Comparison of ENCODE assay signal across 8 mouse cellular contexts in the genomic region with DNA sequence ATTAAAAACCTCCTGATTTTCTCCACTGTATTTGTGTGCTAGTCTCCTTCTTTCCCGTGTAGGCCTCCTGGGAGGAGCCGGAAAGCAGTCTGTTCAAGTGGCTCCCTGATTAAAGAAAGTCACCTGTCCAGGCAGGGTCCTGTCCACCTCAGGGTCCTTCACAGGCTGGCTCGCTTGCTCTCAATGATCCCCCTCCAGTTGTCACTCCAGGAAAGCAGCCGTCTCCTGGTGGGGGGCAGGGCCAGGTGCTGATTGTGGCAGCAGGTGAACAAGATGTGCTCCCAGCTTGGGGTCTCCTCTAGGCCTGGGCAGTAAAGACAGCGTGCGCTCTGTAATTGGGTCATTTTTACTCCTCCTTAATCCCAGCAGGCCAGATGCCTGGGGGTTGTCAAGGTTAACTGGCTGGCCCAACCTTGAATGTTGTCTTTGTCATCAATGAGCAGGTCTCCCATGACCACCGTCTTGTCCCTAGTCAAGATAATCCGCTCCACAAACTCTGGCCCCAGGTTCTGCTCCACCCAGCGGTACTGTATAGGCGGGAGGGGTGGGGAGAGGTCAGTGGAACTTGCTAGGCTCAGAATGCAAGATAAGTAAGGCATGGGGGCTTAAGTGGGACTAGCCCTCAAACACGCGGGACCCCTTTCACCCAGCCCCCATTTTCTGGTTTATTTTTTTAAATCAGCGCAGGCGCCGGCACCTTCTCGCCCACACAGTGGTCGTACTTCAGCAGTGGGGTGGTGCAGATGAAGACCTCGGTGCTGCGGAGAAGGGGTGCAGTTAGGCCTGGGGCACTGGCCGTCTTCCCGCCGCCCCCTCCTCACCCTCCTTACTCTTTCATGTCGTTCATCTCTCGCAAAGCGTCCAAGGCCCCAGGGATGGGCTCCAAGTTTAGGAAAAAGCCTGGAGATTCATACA. TPM values are rescaled to one million over a fixed set of nuclear protein-coding genes. Genes with fewer than 3 reads are reported as not detected.
DNase-seq lines count a peak whose midpoint lies in the region; ATAC-seq and TF ChIP-seq lines count a peak whose summit lies in the region.

No protein-coding gene starts in this region.

- peaks cover 5% of the 10 kb centered on the region; the same call in 1 of the 2 replicates for H3K79me2 ChIP-seq in CH12.LX (replicated peaks; ENCODE audit: control insufficient read depth, extremely low read depth, insufficient read depth, poor library complexity, severe bottlenecking)

- intact Hi-C loops in heart, postnatal 36 days (cut with DNase I) = loop anchor here (1.0 to 5.0 kb wide), 4 partner anchors 20 to 72 kb away; a partner anchor contains a TSS
- intact Hi-C loops in left cerebral cortex, postnatal 10 days (cut with DNase I) = loop anchor here (5.0 kb wide), 1 partner anchor 322 kb away; a partner anchor contains a TSS

- no peak for TF ChIP-seq POLR2A in CH12.LX (IDR thresholded peaks at IDR 0.05; ENCODE audit: low read depth, low read length)
- no peak for TF ChIP-seq POLR2A in embryonic fibroblast, embryonic 13.5 days (IDR thresholded peaks at IDR 0.05; ENCODE audit: low read depth, low read length)

- no peak for TF ChIP-seq RAD21 in CH12.LX (IDR thresholded peaks at IDR 0.05; ENCODE audit: low read depth, low read length)

- TF ChIP-seq EP300 in CH12.LX (IDR thresholded peaks at IDR 0.05; ENCODE audit: low read length) = no peak

- in situ Hi-C loops in CH12.LX (cut with MboI; ENCODE audit: low pct_ligation_motif_present, low pct_unique_long_range_greater_than_20kb, low sequenced_read_pairs) = loop anchor here (5.0 kb wide), 1 partner anchor 322 kb away; a partner anchor contains a TSS

- H3K4me2 ChIP-seq in CH12.LX (ENCODE audit: insufficient read depth, low read depth, poor library complexity, severe bottlenecking) = peak overlapping the region; percentile 84
- H3K4me2 ChIP-seq in limb, embryonic 12.5 days = peak overlapping the region; percentile 76
- H3K4me2 ChIP-seq in stomach, embryonic 16.5 days (ENCODE audit: low read depth, low read length) = peak overlapping the region; percentile 90

- H3K36me3 ChIP-seq in heart, embryonic 10.5 days = peaks cover 24% of the 10 kb centered on the region
- peaks cover 31 to 44% of the 10 kb centered on the region in 2 experiments for H3K36me3 ChIP-seq in CH12.LX (replicated peaks in 1 of 2; ENCODE audit: control insufficient read depth in 1 of 2, insufficient read depth in 1 of 2, low read length in 1 of 2)
- peaks cover 13% of the 10 kb centered on the region; the same call in 1 of the 2 replicates for H3K36me3 ChIP-seq in limb, embryonic 12.5 days
- H3K36me3 ChIP-seq in stomach, embryonic 16.5 days (ENCODE audit: control insufficient read depth, insufficient read depth, low read length) = no peaks in the 10 kb centered on the region

- H3K9me3 ChIP-seq in heart, embryonic 10.5 days = no peaks in the 10 kb centered on the region
- no peaks in the 10 kb centered on the region for H3K9me3 ChIP-seq in CH12.LX (replicated peaks; ENCODE audit: low read length)
- H3K9me3 ChIP-seq in limb, embryonic 12.5 days = no peaks in the 10 kb centered on the region
- H3K9me3 ChIP-seq in stomach, embryonic 16.5 days (replicated peaks; ENCODE audit: control insufficient read depth, low read length) = no peaks in the 10 kb centered on the region

- H3K27ac ChIP-seq in heart, embryonic 10.5 days = peak overlapping the region; percentile 90
- H3K27ac ChIP-seq in CH12.LX (ENCODE audit: insufficient read depth, low read depth) = no peak overlapping the region
- no peak overlapping the region for H3K27ac ChIP-seq in embryonic fibroblast, embryonic 13.5 days (ENCODE audit: insufficient read depth, low read length)
- H3K27ac ChIP-seq in limb, embryonic 12.5 days = peak overlapping the region; percentile 87
- H3K27ac ChIP-seq in stomach, embryonic 16.5 days (ENCODE audit: low read length) = peak overlapping the region; percentile 83

- peak; percentile 46; the same call in 1 of the 2 replicates for ATAC-seq in limb, embryonic 12.5 days (ENCODE audit: insufficient number of reproducible peaks, insufficient read depth, low FRiP score, low TSS enrichment, low read depth)
- ATAC-seq in stomach, embryonic 16.5 days (ENCODE audit: insufficient read depth, low FRiP score) = peak; percentile 38; the same call in 1 of the 2 replicates

- H3K4me1 ChIP-seq in heart, embryonic 10.5 days = peaks cover 35% of the 10 kb centered on the region
- H3K4me1 ChIP-seq in CH12.LX (ENCODE audit: control insufficient read depth in 1 of 2, insufficient read depth in 2 of 2) = peaks cover 4 to 24% of the 10 kb centered on the region in 2 experiments; a peak in 2 of 4 replicates
- no peaks in the 10 kb centered on the region for H3K4me1 ChIP-seq in embryonic fibroblast, embryonic 13.5 days (ENCODE audit: control insufficient read depth, insufficient read depth, low read length)
- peaks cover 9% of the 10 kb centered on the region for H3K4me1 ChIP-seq in limb, embryonic 12.5 days (replicated peaks)
- peaks cover 18% of the 10 kb centered on the region for H3K4me1 ChIP-seq in stomach, embryonic 16.5 days (ENCODE audit: control insufficient read depth, insufficient read depth, low read length)

- no peak for TF ChIP-seq CTCF in CH12.LX (conservative IDR thresholded peaks at IDR 0.05 in 1 of 2, IDR thresholded peaks at IDR 0.05 in 1 of 2; ENCODE audit: low read depth in 2 of 2, low read length in 2 of 2)
- TF ChIP-seq CTCF in embryonic fibroblast, embryonic 13.5 days (IDR thresholded peaks at IDR 0.05; ENCODE audit: borderline replicate concordance, insufficient read depth, low read length) = no peak

- H3K9ac ChIP-seq in CH12.LX (ENCODE audit: insufficient read depth, low read depth) = peak overlapping the region; percentile 59
- peak overlapping the region; percentile 72 for H3K9ac ChIP-seq in limb, embryonic 12.5 days (replicated peaks)
- H3K9ac ChIP-seq in stomach, embryonic 16.5 days (ENCODE audit: low read length) = peak overlapping the region; percentile 83

- no peaks in the 10 kb centered on the region for H3K27me3 ChIP-seq in heart, embryonic 10.5 days (ENCODE audit: insufficient read depth, poor library complexity, severe bottlenecking)
- H3K27me3 ChIP-seq in CH12.LX (replicated peaks) = no peaks in the 10 kb centered on the region
- H3K27me3 ChIP-seq in limb, embryonic 12.5 days = no peaks in the 10 kb centered on the region
- H3K27me3 ChIP-seq in stomach, embryonic 16.5 days (ENCODE audit: control insufficient read depth, insufficient read depth, low read length) = no peaks in the 10 kb centered on the region

- 24% methylated on average over 25 of the region's 25 CpGs for WGBS in heart, embryonic 10.5 days
- WGBS in limb, embryonic 12.5 days = 21% methylated on average over 25 of the region's 25 CpGs
- WGBS in stomach, embryonic 16.5 days = 26% methylated on average over 25 of the region's 25 CpGs

- dilution Hi-C loops in CH12.LX (cut with MboI; ENCODE audit: extremely low pct_ligation_motif_present, extremely low pct_unique_long_range_greater_than_20kb, low sequenced_read_pairs) = no loop called here

- H3K4me3 ChIP-seq in heart, embryonic 10.5 days = peak overlapping the region; percentile 81
- peak overlapping the region; percentile 69 to 89 (median 79) for H3K4me3 ChIP-seq in CH12.LX (replicated peaks in 1 of 3; ENCODE audit: low read depth in 2 of 3, low read length in 2 of 3, poor library complexity in 1 of 3)
- H3K4me3 ChIP-seq in embryonic fibroblast, embryonic 13.5 days (ENCODE audit: insufficient read depth, low read length) = peak overlapping the region; percentile 51
- H3K4me3 ChIP-seq in limb, embryonic 12.5 days (replicated peaks) = peak overlapping the region; percentile 71
- peak overlapping the region; percentile 72 for H3K4me3 ChIP-seq in stomach, embryonic 16.5 days (replicated peaks; ENCODE audit: low read length)

- DNase-seq in heart, embryonic 10.5 days (ENCODE audit: low spot score) = no peak
- DNase-seq in heart, postnatal 36 days = no peak
- DNase-seq in CH12.LX (ENCODE audit: extremely low read depth) = no peak
- DNase-seq in left cerebral cortex, postnatal 10 days (ENCODE audit: extremely low spot score in 1 of 2, low spot score in 2 of 2) = no peak
- no peak for DNase-seq in thymus, postnatal 25 days

RNA-seq across cellular contexts. Expression of a gene that starts 1.0 kb away (rescaled TPM):
- polyA plus RNA-seq in heart, embryonic 10.5 days (2016; fragmentation: Nextera tagmentation; extraction: Ambion mirVana) = 79.3 and 95.0 TPM in 2 replicates
- total RNA-seq in heart, postnatal 36 days (2021) = 10 to 100 TPM; 13.1 to 14.2 TPM
- total RNA-seq in CH12.LX (2012; rRNA removed) = 151 and 154 TPM in 2 replicates
- 59.8 and 65.3 TPM in 2 replicates for total RNA-seq in CH12.LX (2014; rRNA removed)
- polyA plus RNA-seq in CH12.LX (2012; ENCODE audit: insufficient read length, low read depth) = 175 and 190 TPM in 2 replicates
- polyA plus RNA-seq in embryonic fibroblast, embryonic 13.5 days (2011; ENCODE audit: insufficient read length, low read depth, missing spikeins) = 54.2 and 76.2 TPM in 2 replicates
- polyA plus RNA-seq in limb, embryonic 12.5 days (2016; fragmentation: Nextera tagmentation; extraction: Ambion mirVana) = 66.2 and 78.2 TPM in 2 replicates
- 112 and 113 TPM in 2 replicates for polyA plus RNA-seq in stomach, embryonic 16.5 days (2015; fragmentation: Nextera tagmentation; extraction: Ambion mirVana)
- 10 to 100 TPM; 78.6 to 80.8 TPM for total RNA-seq in left cerebral cortex, postnatal 10 days (2021)

RNA-seq across cellular contexts. Expression of a gene that starts 15.2 kb away (rescaled TPM):
- 5.4 and 7.6 TPM in 2 replicates for polyA plus RNA-seq in heart, embryonic 10.5 days (2016; fragmentation: Nextera tagmentation; extraction: Ambion mirVana)
- 1 to 10 TPM; 1.5 to 2.4 TPM for total RNA-seq in heart, postnatal 36 days (2021)
- total RNA-seq in CH12.LX (2012; rRNA removed) (8.7 and 8.9 TPM in 2 replicates), CH12.LX (2014; rRNA removed) (6.0 and 7.5 TPM in 2 replicates)
- polyA plus RNA-seq in CH12.LX (2012; ENCODE audit: insufficient read length, low read depth) = 12.5 TPM in 2 replicates
- 7.1 and 8.2 TPM in 2 replicates for polyA plus RNA-seq in embryonic fibroblast, embryonic 13.5 days (2011; ENCODE audit: insufficient read length, low read depth, missing spikeins)
- polyA plus RNA-seq in limb, embryonic 12.5 days (2016; fragmentation: Nextera tagmentation; extraction: Ambion mirVana) = 7.5 and 9.6 TPM in 2 replicates
- polyA plus RNA-seq in stomach, embryonic 16.5 days (2015; fragmentation: Nextera tagmentation; extraction: Ambion mirVana) = 7.9 and 8.0 TPM in 2 replicates
- total RNA-seq in left cerebral cortex, postnatal 10 days (2021) = 1 to 10 TPM; 9.0 to 9.2 TPM

RNA-seq across cellular contexts. Expression of a gene that starts 23.5 kb away (rescaled TPM):
- polyA plus RNA-seq in heart, embryonic 10.5 days (2016; fragmentation: Nextera tagmentation; extraction: Ambion mirVana) = 451 and 471 TPM in 2 replicates
- total RNA-seq in heart, postnatal 36 days (2021) = 100 to 1,000 TPM; 124 to 143 TPM
- total RNA-seq in CH12.LX (2012; rRNA removed) (294 and 358 TPM in 2 replicates), CH12.LX (2014; rRNA removed) (439 and 448 TPM in 2 replicates)
- 432 and 479 TPM in 2 replicates for polyA plus RNA-seq in CH12.LX (2012; ENCODE audit: insufficient read length, low read depth)
- polyA plus RNA-seq in embryonic fibroblast, embryonic 13.5 days (2011; ENCODE audit: insufficient read length, low read depth, missing spikeins) = 141 and 164 TPM in 2 replicates
- 512 and 557 TPM in 2 replicates for polyA plus RNA-seq in limb, embryonic 12.5 days (2016; fragmentation: Nextera tagmentation; extraction: Ambion mirVana)
- polyA plus RNA-seq in stomach, embryonic 16.5 days (2015; fragmentation: Nextera tagmentation; extraction: Ambion mirVana) = 454 and 457 TPM in 2 replicates
- 100 to 1,000 TPM; 312 to 341 TPM for total RNA-seq in left cerebral cortex, postnatal 10 days (2021)

RNA-seq across cellular contexts. Expression of a gene that starts 28.4 kb away (rescaled TPM):
- 0.33 and 0.36 TPM in 2 replicates for polyA plus RNA-seq in heart, embryonic 10.5 days (2016; fragmentation: Nextera tagmentation; extraction: Ambion mirVana)
- total RNA-seq in heart, postnatal 36 days (2021) = not detected
- 0.46 and 0.51 TPM in 2 replicates for total RNA-seq in CH12.LX (2012; rRNA removed)
- not detected in 2 replicates for total RNA-seq in CH12.LX (2014; rRNA removed)
- 0.68 and 0.71 TPM in 2 replicates for polyA plus RNA-seq in CH12.LX (2012; ENCODE audit: insufficient read length, low read depth)
- not detected in 2 replicates for polyA plus RNA-seq in embryonic fibroblast, embryonic 13.5 days (2011; ENCODE audit: insufficient read length, low read depth, missing spikeins)
- polyA plus RNA-seq in limb, embryonic 12.5 days (2016; fragmentation: Nextera tagmentation; extraction: Ambion mirVana) = 0.15 TPM in 1 of 2 replicates, not detected in the other
- polyA plus RNA-seq in stomach, embryonic 16.5 days (2015; fragmentation: Nextera tagmentation; extraction: Ambion mirVana) = 2.8 and 3.7 TPM in 2 replicates
- not detected for total RNA-seq in left cerebral cortex, postnatal 10 days (2021)

RNA-seq across cellular contexts. Expression of a gene that starts 45.4 kb away (rescaled TPM):
- polyA plus RNA-seq in heart, embryonic 10.5 days (2016; fragmentation: Nextera tagmentation; extraction: Ambion mirVana) = 713 and 931 TPM in 2 replicates
- total RNA-seq in heart, postnatal 36 days (2021) = 100 to 1,000 TPM; 165 to 185 TPM
- 480 and 623 TPM in 2 replicates for total RNA-seq in CH12.LX (2012; rRNA removed)
- 1,752 and 1,801 TPM in 2 replicates for total RNA-seq in CH12.LX (2014; rRNA removed)
- 960 and 1,020 TPM in 2 replicates for polyA plus RNA-seq in CH12.LX (2012; ENCODE audit: insufficient read length, low read depth)
- 408 and 505 TPM in 2 replicates for polyA plus RNA-seq in embryonic fibroblast, embryonic 13.5 days (2011; ENCODE audit: insufficient read length, low read depth, missing spikeins)
- polyA plus RNA-seq in limb, embryonic 12.5 days (2016; fragmentation: Nextera tagmentation; extraction: Ambion mirVana) = 1,335 and 1,406 TPM in 2 replicates
- 687 and 737 TPM in 2 replicates for polyA plus RNA-seq in stomach, embryonic 16.5 days (2015; fragmentation: Nextera tagmentation; extraction: Ambion mirVana)
- 100 to 1,000 TPM; 396 to 399 TPM for total RNA-seq in left cerebral cortex, postnatal 10 days (2021)

Comparison
In these comparisons a context has a peak if more than half of its experiments do, and no peak if none do; other contexts are left out.
1. H3K27ac ChIP-seq: peak in heart, embryonic 10.5 days (single experiment), limb, embryonic 12.5 days (single experiment) and stomach, embryonic 16.5 days (single experiment); none in CH12.LX (single experiment) and embryonic fibroblast, embryonic 13.5 days (single experiment).
2. Peak in every context shown above with its lines, with median percentiles within 50 percentile points of each other: H3K4me3 ChIP-seq, H3K4me2 ChIP-seq and H3K9ac ChIP-seq.